Mouse (Mus musculus) midbrain, embryonic 16.5 days (tissue): Measurements from ENCODE around the gene Nrtn. TPM values are rescaled to one million over a fixed set of nuclear protein-coding genes. Genes with fewer than 3 reads are reported as not detected.
A peak's percentile ranks its signal among the peaks of the same experiment; 100 is the strongest.

Experiments
- ATAC-seq: fragments of 200-750 bp; cut with Nextera tagmentation; 2 replicates; pipeline ENCODE4 v1.8.0; 2017; ENCODE audit warnings: moderate TSS enrichment
- H3K27ac ChIP-seq: fragments of 300-500 bp; sonication (generic); 2 replicates; pipeline ENCODE4 v1.5.1; 2014; ENCODE audit warnings: mild to moderate bottlenecking, low read length, mixed read lengths
- H3K27me3 ChIP-seq: fragments of 300-500 bp; sonication (generic); 2 replicates; pipeline ENCODE4 v1.6.1; 2014; ENCODE audit warnings: low read depth, low read length, mixed read lengths; ENCODE audit not compliant: control insufficient read depth, insufficient read depth
- H3K36me3 ChIP-seq: fragments of 300-500 bp; sonication (generic); 2 replicates; pipeline ENCODE4 v1.6.1; 2014; ENCODE audit warnings: mild to moderate bottlenecking, low read length, moderate library complexity, mixed read lengths; ENCODE audit not compliant: control insufficient read depth, insufficient read depth
- H3K4me1 ChIP-seq: fragments of 300-500 bp; sonication (generic); 2 replicates; pipeline ENCODE4 v1.6.1; 2014; ENCODE audit warnings: mild to moderate bottlenecking, low read length, mixed read lengths; ENCODE audit not compliant: control insufficient read depth, insufficient read depth
- H3K4me2 ChIP-seq: fragments of 300-500 bp; sonication (generic); 2 replicates; pipeline ENCODE4 v1.6.1; 2014; ENCODE audit warnings: mild to moderate bottlenecking, low read length, mixed read lengths
- H3K4me3 ChIP-seq: fragments of 300-500 bp; sonication (generic); 2 replicates; pipeline ENCODE4 v1.5.1; 2014; ENCODE audit warnings: low read depth, mild to moderate bottlenecking, low read length, moderate library complexity, mixed read lengths
- H3K9ac ChIP-seq: fragments of 300-500 bp; sonication (generic); 2 replicates; pipeline ENCODE4 v1.6.1; 2014; ENCODE audit warnings: low read depth, low read length, mixed read lengths
- H3K9me3 ChIP-seq: fragments of 300-500 bp; sonication (generic); replicated peaks from 2 replicates; pipeline ENCODE4 v1.6.1; 2014; ENCODE audit warnings: mild to moderate bottlenecking, low read length, mixed read lengths; ENCODE audit not compliant: control insufficient read depth, poor library complexity, severe bottlenecking
- WGBS: fragments of 180-500 bp; shearing (Covaris S2); extraction: QIAGEN DNeasy Blood & Tissue Kit; methylation state at CpG from one replicate; pipeline ENCODE4 v1.1.7; 2014; 5-methylcytosine and 5-hydroxymethylcytosine counted together
- polyA plus RNA-seq: library from polyadenylated mRNA; unstranded; fragments of >200 nt; fragmentation: Nextera tagmentation; extraction: Ambion mirVana; gene quantifications from 2 replicates; pipeline ENCODE4 v1.2.1, GENCODE M21; 2015

Gene Nrtn
- polyA plus RNA-seq, 1 experiment from 2014 or later, result 4.0 TPM

DNA sequence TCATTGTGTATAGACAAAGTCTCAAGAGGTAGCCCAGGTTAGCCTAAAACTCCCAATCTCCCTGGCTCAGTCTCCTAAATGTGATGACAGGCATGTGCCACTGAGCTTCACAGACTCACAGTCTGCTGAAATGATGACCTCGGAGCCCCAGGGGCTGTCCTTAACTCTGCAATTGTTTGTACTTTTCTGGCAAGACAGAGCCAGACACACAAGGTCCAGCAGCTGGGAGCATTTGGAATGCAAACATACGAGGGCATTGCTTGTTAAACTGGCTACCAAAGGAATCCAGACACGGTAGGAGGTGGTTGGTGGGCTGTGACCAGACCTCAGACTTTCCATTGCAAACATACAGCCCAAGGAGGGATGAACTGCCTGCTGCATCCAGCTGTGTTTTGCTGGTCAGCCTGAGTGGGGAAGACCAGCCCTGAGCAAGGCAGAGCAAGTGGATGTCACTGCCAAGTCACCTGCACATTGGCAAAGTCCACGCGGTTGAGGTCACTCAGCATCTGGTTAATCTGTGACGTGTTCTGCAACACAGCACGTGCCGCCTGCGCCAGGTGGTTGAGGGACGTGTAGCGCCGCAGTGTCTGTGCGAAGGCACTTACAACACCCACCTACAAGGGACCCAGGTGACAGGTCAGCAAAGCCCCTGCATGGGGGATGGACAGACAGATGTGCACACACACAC lies 23.1 kb upstream of the Nrtn start:
- no peak overlapping the region for H3K4me2 ChIP-seq
- no peak overlapping the region for H3K4me3 ChIP-seq
- no peaks in the 10 kb centered on the region for H3K27me3 ChIP-seq
- 0 out of 2 replicates have a peak, but pooled peaks cover 4% of the 10 kb centered on the region for H3K36me3 ChIP-seq
- 89% methylated on average over 13 of the region's 13 CpGs for WGBS
- no peaks in the 10 kb centered on the region for H3K9me3 ChIP-seq
- no peak overlapping the region for H3K9ac ChIP-seq
- no peaks in the 10 kb centered on the region for H3K4me1 ChIP-seq
- no peak for ATAC-seq
- no peak overlapping the region for H3K27ac ChIP-seq

- 28% methylated on average over 3 of the region's 3 CpGs for WGBS
- no peaks in the 10 kb centered on the region for H3K4me1 ChIP-seq
- H3K36me3 ChIP-seq, result 0 out of 2 replicates have a peak, but pooled peaks cover 4% of the 10 kb centered on the region
- no peaks in the 10 kb centered on the region for H3K9me3 ChIP-seq
- H3K4me3 ChIP-seq, result no peak overlapping the region
- no peaks in the 10 kb centered on the region for H3K27me3 ChIP-seq
- H3K4me2 ChIP-seq, result no peak overlapping the region
- H3K9ac ChIP-seq, result no peak overlapping the region
- ATAC-seq, result no peak
- no peak overlapping the region for H3K27ac ChIP-seq
Observed at GRCm38 (mm10) chr17:56778779-56779362, 21.5 kb upstream of the Nrtn start.

GRCm38 (mm10) chr17:56777568-56777967 lies 20.2 kb upstream of the Nrtn start:
- Histone ChIP-seq H3K4me1 (no peaks in the 10 kb centered on the region), H3K9ac (no peak overlapping the region), H3K27ac (no peak overlapping the region), H3K4me3 (no peak overlapping the region), H3K27me3 (no peaks in the 10 kb centered on the region), H3K4me2 (no peak overlapping the region), H3K36me3 (0 out of 2 replicates have a peak, but pooled peaks cover 4% of the 10 kb centered on the region), H3K9me3 (no peaks in the 10 kb centered on the region)
- ATAC-seq, result no peak
- WGBS, result 93% methylated on average over 11 of the region's 11 CpGs

- Histone ChIP-seq H3K9me3 (no peaks in the 10 kb centered on the region), H3K4me3 (no peak within 1 kb of the TSS), H3K9ac (no peak within 1 kb of the TSS), H3K4me2 (no peak within 1 kb of the TSS), H3K27me3 (no peaks in the 10 kb centered on the region), H3K36me3 (peaks cover 16% of the 10 kb centered on the region), H3K4me1 (peaks cover 6% of the 10 kb centered on the region), H3K27ac (no peak within 1 kb of the TSS)
- no peak for ATAC-seq
- WGBS, result 90% methylated on average over 5 of the region's 5 CpGs
Observed at GRCm38 (mm10) chr17:56769950-56770349, 12.6 kb upstream of the Nrtn start, which contains the start of gene Prr22. Gene Prr22, plus strand, starts transcription at chr17:56770250.

DNA sequence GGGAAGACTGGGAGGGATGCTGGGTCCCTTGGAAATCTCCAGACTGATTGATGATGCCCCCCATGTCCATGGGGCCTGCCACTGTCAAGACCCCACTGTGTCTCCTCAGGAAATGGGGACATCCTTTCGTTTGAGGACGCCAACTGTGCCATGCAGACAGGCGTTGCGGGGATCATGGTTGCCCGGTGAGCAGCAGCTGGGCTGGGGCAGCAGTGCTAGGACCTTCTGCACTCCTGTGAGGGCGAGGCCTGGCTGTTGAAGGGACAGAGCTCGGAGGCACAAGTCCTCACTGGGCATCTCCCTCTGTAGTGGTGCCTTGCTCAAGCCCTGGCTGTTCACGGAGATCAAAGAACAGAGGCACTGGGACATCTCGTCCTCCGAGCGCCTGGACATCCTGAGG lies 11.6 kb upstream of the Nrtn start:
- ATAC-seq, result no peak
- H3K36me3 ChIP-seq, result peaks cover 16% of the 10 kb centered on the region
- H3K4me2 ChIP-seq, result no peak overlapping the region
- peaks cover 9% of the 10 kb centered on the region for H3K4me1 ChIP-seq
- H3K27me3 ChIP-seq, result no peaks in the 10 kb centered on the region
- H3K9ac ChIP-seq, result no peak overlapping the region
- no peak overlapping the region for H3K4me3 ChIP-seq
- no peaks in the 10 kb centered on the region for H3K9me3 ChIP-seq
- 90% methylated on average over 11 of the region's 11 CpGs for WGBS
- H3K27ac ChIP-seq, result no peak overlapping the region

- H3K27ac ChIP-seq, result no peak overlapping the region
- 93% methylated on average over 29 of the region's 29 CpGs for WGBS
- H3K9ac ChIP-seq, result no peak overlapping the region
- H3K4me1 ChIP-seq, result peaks cover 17% of the 10 kb centered on the region
- no peak overlapping the region for H3K4me2 ChIP-seq
- no peak for ATAC-seq
- H3K36me3 ChIP-seq, result peaks cover 16% of the 10 kb centered on the region
- H3K9me3 ChIP-seq, result no peaks in the 10 kb centered on the region
- H3K4me3 ChIP-seq, result no peak overlapping the region
- no peaks in the 10 kb centered on the region for H3K27me3 ChIP-seq
Observed at GRCm38 (mm10) chr17:56767531-56768135, 10.3 kb upstream of the Nrtn start.

DNA sequence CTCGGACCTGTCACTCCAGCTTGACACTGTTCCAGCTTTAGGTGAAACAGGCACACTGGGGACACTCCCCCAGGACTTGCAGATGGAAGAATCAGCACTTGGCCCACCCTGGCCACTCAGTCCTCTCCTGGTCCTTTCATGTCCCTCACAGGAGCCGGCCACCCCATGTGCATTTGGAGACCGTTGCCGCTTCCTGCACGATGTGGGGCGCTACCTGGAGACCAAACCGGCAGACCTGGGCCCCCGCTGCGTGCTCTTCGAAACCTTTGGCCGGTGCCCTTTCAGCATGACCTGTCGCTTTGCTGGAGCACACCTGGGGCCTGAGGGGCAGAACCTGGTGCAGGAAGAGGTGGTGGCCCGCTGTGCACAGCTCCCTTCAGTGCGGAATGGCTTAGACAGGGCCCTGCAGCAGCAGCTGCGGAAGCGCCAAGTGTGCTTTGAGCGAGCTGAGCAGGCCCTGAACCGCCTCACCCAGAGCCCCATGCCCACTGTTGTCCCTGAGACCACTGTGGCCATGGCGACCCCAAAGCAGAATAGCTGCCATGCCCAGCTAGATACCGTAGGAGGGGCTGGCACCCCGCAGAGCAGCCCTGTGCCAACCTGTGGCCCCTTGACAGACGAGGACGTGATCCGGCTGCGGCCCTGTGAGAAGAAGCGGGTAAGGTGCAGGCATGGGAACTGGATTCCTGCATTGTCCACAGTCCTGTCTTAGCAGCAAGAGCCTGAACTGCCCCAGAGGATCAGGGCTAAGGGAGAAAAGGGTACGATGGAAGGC lies 9.5 kb upstream of the Nrtn start:
- ATAC-seq, result no peak
- Histone ChIP-seq H3K4me2 (no peak overlapping the region), H3K4me3 (no peak overlapping the region), H3K36me3 (peaks cover 16% of the 10 kb centered on the region), H3K27ac (no peak overlapping the region), H3K9me3 (no peaks in the 10 kb centered on the region), H3K9ac (no peak overlapping the region), H3K27me3 (no peaks in the 10 kb centered on the region), H3K4me1 (peaks cover 21% of the 10 kb centered on the region)
- WGBS, result 96% methylated on average over 27 of the region's 27 CpGs

GRCm38 (mm10) chr17:56765431-56765830 lies 8.1 kb upstream of the Nrtn start:
- WGBS, result 54% methylated on average over 12 of the region's 12 CpGs
- Histone ChIP-seq H3K36me3 (peaks cover 9% of the 10 kb centered on the region; the same call in 1 of the 2 replicates), H3K4me1 (peaks cover 21% of the 10 kb centered on the region), H3K9me3 (no peaks in the 10 kb centered on the region), H3K9ac (peak overlapping the region; percentile 68), H3K27me3 (no peaks in the 10 kb centered on the region), H3K27ac (peak overlapping the region; percentile 94), H3K4me3 (peak overlapping the region; percentile 68), H3K4me2 (peak overlapping the region; percentile 80)
- peak; percentile 13 for ATAC-seq
